Mouse (Mus musculus) mouse trophoblast stem cell (cell line): ENCODE results near the gene Ryr1.

ENCODE experiments used
- in situ Hi-C, 2 experiments: fragments of 300-500 bp; cut with MseI, MboI; formaldehyde crosslinking; loops; 2 replicates in 1 of 2; 3 replicates in 1 of 2; pipeline ENCODE4 v1.15.1; 2025

Gene Ryr1

DNA sequence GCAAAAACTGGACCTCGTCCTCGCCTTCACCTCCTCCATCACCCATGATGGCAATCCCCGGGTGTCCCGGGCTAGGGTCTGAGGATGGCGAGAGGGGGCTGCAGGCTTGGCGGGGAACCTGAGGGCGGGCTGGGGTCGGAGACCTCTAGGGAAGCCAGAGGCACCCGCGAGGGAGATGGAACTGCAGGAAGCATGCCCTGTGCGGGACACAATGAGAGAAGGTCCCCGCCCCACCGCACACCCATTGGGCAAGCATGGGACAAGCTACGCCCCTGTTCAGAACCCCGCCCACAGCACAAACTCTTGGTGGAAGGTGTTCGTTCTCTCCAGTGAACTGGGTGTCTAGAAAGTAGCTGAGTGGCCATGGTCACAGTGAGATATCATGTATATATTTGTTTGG is at the start of gene Ryr1:
Gene Ryr1, minus strand, starts transcription at position 210 of the 400 bp plus-strand sequence.
- in situ Hi-C loops = no loop called here

DNA sequence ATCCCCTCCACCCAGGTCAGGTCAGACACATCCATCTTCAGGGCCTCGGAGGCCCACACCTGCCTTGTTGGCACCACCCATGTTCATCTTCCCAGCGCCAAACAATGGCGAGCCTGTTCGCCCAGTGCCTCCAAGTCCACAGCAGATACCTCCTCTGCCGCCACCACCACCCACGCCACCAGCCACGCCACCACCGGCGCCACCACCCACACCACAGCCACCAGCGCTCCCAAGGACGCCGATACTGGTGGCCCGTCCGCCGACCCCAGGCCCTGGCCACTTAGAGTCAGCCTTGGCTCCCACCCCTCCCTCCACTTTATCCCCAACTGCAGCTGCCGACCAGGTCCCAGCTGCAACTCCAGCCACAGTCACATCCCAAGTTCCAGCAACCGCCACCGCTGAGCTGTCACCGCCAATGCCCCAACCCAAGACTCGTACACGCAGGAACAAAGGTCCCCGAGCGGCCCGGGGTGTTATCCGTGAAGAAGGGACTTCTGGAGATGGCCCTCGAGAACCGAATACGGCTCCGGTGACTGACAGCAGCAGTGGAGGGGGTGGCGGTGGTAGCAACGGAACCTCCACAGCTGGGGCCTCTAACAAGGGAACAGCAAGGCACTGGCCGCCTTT is 47.5 kb upstream of the Ryr1 start:
- in situ Hi-C loops = no loop called here

DNA sequence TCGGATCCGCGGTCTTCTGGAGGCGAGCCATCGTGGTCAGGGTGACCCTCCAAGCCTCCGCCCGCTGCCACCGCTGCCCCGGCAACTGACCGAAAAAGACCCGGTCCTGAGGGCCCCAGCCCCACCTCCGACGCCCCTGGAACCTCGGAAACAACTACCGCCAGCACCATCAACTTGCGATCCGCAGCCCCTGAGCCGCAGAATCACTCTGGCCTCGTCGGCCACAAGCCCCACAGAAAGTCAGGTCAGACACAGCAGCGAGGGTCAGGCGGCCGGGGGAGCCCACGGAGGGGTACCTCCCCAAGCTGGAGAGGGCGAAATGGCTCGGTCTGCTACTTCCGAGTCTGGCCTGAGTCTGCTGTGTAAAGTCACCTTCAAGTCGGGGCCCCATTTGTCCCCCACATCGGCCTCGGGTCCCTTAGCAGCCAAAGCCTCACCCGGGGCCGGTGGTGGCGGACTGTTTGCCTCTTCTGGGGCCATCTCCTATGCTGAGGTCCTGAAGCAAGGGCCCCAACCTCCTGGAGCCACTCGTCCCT is 46.7 kb upstream of the Ryr1 start:
- in situ Hi-C loops = no loop called here

DNA sequence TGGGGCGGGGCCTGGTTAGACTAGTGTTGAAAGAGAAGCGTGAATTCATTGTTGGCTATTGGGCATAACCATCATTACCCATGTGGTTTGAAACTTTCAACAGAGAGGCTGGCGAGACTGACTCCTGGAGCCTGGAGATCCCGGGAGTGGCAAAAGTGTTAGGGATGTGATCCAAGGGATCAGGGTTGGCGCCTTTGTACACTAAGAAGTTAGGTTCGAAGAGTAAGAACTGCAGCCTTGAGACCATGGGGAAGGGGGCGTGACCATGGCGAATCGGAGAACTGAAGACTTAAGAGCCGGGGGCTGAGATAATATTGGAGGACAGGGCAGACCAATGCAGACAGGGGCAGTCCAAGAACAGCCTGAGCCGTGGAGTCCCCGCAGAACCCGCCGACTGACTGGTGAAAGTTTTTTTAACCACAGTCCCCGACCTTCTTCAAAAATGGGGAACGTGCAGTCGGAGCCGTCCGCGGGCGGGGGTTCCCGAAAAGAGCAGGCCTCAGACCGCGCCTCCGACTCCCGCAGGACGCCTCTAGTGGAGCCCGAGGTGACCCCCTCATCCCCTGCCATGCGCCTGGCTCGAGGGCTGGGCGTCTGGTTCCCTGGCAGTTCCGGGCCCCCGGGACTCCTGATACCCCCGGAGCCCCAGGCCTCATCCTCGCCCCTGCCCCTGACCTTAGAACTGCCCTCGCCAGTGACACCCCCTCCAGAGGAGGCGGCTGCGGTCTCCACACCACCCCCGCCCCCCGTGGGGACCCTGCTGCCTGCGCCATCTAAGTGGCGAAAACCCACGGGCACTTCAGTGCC is 46.0 kb upstream of the Ryr1 start:
- in situ Hi-C loops = no loop called here

DNA sequence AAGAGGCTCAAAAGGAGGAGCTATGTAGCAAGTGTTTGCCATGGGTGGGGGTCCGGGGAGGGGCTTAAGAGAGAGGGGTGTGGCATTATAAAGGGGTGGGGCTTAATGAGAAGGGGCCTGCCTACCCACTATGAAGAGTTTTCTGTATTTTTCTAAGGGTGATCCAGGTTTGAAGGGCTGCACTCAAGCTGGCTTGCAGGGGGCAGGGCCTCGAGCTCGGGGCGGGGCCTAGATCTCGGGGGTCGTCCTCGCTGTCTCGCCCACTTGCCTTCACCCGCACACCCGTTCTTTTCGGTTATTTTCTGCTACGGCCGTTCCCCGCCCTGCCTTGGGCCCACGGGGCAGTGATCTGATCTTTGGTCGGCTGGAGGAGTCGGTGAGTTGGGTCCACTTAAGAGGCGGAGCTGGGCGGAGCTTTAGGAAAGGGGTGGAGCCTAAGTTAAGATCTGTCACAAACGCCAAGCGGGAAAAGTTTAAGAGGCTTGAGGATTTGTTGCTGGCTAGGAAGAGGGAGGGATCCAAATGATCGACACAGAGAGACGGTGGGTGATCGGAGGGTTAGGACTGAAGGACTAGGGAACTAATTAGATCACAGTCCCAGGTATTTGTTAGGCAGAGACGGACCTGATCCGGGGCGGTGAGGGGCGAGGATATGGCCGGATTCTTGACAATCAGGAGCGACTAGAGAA is 45.2 kb upstream of the Ryr1 start, which contains the start of the genes Ggn and Spred3:
Gene Ggn, plus strand, starts transcription at position 145 of the 689 bp plus-strand sequence.
Gene Spred3, minus strand, starts transcription at position 346 of the 689 bp plus-strand sequence.
- in situ Hi-C loops = no loop called here

DNA sequence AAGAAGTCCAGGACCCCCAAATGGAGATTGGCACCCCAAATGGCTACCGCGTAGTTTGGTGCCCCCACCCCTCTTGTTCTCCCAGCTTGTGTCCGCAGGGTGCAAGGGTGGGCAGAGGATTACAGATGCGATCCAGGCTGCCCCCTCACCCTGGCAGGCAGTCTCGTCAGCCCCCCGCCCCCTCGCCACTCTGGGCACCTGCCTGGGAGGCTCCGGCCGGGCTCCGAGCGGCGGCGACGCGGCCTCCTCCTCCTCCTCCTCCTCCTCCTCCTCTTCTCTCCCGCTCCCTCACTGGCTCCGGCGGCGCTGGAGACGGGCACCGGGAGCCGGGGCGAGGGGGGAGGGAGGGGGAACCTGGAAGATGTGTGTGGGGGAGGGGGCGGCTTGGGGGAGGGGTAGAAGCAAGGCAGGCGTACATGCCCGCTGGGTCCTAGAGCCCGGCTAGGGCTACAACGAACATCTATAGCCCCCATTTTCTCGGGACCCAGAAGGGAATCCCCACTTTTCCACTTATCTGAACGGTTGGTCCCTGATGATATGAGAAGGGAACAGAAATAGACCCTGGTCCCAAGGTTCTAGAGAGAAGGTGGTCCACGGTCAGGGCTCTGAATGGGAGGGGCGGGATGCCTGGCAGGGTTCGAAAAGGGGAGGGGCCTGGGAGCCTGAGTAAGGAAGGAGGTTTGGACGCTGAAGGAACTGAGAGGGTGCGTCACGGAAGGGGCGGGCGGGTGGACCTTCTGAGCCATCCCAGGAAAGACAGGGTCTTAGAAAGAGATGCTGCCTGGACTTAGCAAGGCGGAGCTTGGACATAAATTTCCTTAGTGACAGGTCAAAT is 44.5 kb upstream of the Ryr1 start:
- in situ Hi-C loops = no loop called here

DNA sequence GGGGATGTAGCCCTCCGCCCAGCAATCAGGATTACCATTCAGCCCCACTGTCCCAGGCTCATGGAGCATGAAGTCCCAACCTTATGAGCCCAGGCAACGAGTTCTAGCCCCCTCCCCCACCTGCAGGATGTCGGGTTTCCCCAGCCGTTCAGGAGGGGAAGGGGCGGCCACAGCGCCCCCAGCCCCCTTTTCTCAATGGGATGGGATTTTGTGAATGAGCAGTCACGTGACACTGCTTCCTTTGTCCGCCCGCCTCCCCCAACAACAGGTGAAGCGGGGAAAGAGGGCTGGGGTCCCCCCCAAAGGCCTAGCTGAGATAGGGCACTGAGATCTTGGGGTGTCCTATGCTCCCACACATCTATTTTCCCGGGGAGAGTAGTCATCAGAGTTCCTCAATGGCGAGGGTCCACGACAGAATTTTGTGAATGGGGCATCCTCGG is 43.8 kb upstream of the Ryr1 start:
- in situ Hi-C loops = no loop called here

DNA sequence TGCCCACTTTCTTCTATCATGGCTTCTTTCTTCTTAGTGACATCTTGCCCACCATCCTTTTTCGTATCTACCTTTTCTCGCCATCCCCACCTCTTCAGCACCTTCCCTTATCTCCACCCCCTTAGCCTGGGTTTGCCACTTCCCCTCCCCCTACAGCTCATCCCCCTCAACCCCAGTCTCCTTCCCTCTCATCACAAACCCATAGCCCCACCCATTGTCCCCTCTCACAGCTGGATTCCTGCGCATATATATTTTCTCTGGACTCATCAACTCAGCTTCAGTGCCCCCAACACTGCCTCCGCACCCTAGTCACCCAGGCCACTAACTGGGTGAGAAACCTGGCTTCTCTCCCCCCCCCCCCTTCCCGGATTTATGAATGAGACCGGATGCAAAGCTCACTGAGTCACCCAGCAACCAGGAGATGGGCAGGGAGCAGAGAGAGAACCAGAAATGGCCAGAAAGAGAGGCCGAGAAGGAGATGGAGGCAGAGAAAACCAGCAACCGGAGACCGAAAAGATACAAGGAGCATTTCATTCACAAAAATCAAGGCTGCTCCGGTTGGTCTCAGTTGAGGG is 43.2 kb upstream of the Ryr1 start:
- in situ Hi-C loops = no loop called here

DNA sequence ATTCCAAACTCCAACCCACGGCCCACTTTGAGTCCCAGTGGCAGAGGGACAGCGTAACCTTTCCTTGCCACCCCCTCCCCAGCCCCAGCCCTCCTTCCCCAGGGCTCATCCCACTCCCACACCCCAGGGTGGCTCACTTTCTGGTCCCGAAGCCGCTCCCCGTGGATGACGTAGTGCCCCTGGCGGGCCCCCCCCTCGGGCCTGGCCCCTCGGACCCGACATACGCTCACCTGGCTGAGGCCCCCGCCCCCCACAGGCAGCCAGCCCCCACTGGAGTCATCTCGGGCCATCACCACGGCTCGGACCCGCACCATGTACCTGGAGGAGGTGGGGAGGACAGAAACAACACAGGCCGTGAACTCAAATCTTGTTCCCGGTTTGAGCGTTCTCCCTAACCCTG is 42.7 kb upstream of the Ryr1 start:
- in situ Hi-C loops = no loop called here

DNA sequence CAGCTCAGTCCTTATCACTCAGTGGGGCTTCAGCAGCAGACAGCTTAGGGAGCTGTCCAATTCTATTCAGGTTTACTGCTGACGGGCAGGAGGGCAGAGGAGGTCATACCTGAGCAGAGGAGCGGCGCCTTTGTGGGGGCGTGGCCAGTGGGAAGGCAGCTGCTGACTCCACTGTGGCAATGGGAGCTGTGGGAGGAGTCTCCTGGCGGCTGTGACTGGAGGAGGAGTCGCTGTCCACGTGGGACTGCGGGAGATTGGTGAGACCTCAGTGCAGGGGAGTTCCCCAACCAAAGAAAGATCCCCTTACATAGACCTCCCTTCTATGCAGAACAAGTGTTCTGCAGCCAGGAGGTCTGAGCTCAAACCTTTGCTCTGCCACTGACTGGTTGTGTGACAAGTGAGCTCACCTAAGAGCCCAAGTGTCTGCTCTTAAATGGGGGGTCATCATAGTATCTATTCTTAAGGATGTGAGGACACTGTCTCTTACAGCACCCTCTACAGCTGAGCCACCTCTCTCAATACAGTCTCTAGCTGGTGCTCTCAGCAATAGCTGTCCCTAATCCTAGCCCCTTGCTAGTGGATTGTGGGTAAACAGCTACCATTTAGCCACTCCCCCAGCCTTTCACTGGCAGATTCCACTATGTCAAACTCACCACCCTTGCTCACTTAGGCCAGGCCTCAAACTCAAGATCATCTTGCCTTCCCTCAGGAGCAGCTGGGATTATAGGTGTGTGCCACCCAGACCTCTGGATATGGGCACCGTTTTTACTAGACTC is 38.0 kb upstream of the Ryr1 start:
- in situ Hi-C loops = no loop called here

DNA sequence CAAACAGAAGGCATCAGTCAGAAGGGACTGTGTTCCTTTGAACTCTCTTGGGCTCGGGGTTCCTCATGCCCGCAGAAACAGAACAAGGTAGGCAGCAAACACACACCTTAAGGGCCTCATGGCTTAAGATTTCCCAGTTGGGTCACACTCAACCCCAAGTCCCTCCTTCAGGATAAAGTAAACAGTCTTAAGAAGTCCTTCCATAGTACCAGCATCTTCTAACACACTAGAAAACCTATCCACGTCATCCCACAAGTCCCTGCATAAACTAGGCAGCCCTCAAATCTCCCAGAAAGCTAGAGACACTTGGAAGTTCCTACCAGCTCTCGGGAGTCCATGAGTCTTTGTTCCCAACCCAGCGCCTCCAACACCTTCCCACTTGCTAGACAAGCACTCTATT is 37.3 kb upstream of the Ryr1 start:
- in situ Hi-C loops = no loop called here

DNA sequence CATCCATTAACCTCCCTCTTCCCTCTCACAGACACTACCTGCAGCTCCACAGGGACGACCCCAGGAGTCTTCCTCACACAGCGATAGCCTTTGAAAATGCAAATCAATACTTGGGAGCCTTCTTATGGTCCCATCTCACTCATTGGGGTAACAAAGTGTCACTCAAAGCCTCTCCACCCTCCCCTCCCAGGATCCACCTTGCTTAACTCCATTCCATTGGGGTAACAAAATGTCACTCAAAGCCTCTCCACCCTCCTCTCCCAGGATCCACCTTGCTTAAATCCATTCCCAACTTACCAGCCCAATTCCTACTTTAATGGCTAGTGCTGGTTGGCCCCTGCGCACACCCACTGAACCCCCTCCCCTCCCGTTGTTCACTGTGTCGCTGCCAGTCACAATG is 33.3 kb upstream of the Ryr1 start:
- in situ Hi-C loops = no loop called here

DNA sequence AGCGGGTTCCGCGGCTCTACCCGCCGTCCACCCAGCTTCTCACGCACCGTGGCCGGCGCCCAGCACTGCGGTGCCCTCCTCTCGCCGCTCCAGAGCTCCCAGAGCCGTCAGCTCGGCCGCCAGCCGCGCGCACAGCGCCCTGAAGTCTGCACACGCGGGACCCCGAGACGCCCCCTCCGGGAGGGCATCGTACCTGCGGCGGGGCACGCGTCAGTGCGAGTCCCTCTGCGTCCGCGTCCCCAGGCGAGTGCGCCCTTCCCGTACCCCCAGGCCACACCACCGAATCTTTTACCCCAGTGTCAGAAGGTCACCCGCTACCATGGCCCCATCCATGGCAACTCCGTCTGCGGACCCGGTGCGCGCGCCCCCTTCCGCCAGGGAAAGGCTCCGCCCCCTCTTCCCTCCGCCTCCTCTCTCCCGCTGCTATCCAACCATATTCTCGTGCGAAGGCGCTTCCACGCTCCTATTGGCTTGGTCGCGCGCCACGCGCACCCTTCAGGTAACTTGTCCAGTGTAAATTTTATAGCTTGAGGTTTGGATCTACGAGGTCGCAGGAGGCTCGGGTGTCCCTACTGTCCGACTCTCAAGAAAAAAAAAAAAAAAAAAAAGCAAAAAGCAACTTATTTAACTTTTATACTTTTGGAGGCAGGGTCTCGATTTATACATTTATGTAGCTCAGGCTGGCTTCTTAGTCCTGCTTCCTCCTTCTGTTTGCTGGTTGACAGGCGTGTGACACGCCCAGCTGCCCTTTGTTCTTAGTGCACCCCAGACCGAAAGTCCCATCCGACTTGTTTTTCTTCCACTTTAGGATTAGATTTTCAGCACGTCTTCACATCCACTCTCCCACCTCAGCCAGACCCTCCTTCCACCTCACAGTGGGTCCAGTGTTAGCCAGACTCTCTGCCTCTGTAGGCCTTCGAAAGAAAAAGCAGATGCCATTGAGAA is 31.1 kb upstream of the Ryr1 start, which contains the start of gene Fam98c:
Gene Fam98c, minus strand, starts transcription at position 397 of the 945 bp plus-strand sequence.
- in situ Hi-C loops = no loop called here

DNA sequence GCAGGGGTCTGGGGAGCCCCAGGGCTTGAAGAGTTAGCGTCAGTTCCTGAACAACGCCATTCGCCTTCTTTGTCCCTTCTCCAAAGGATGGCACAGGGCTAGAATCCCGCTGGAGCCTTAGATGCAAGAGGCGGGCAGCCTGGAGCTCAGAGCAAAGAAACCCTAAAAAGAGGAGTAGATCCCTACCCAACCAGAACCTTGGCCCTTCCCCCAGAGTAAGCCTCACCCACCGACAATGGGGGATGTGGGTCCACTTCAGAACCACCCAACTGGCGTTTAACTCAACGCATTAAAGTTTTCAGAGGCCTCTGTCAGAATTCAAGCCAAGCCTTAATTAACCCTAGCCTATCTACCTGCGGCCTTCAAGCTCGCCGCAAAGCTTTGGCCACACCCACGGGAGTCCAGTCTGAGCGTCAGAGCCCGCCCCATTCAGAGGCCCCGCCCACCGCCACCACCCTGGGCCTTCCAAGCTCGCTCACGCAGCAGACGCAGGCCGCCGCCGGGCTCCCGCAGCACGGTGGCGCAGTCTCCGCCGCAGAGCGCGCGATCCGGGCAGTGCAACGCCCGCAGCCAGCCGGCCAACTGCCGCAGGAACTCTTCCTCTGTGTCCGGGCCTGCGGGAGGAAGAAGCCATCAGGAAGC is 30.3 kb upstream of the Ryr1 start:
- in situ Hi-C loops = no loop called here

DNA sequence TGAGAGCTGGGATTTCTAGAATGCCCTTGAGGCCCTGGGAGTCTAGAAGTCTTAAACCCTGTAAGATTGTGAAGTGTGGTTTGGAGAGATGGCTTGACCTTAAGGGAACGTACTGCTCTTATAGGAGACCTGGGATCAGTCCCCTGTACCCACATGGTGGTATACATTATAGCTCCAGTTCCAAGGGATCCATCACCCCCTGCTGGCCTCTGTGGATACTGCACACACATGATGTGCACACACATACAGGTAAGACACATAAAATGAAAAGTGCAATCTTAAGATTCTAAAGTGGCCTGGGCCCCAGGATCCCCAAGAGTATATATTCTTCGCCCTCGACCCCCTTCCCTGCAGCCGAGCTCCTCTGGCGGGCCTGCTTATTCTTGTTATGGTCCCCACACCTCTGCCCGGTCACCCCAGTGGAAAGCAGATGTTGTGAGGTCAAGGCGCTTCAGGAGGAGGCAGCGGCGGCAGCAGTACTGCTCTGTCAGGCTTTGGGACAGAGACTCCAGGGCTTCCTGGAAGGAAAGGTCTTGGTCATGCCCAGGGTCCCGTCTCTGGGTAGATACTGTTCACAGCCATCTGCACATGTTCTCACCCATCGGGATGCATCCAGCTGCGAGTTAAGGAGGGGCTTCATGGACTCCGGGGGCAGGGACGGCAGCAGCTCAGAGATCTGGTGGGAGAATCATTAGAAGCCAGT is 29.2 kb upstream of the Ryr1 start:
- in situ Hi-C loops = no loop called here

DNA sequence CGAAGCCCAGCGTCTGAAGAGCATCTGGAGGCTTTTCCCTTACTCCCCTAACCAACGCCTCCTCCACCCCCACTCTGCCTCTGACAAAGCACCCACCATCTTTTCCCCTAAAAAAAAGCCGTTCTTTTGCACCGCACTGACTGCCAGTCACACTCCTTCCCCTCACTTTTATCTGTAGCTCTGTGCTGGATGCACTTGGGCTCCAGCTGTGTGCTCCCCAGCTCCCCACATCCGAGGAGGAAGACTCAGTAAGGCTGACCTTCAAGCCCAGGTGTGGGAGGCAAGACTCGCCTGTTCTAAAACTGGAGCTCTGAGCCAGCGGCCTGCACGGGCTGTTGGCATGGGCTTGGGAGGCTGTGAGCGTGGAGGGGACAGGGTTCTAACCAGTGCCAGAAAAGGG is 26.5 kb upstream of the Ryr1 start:
- in situ Hi-C loops = no loop called here

DNA sequence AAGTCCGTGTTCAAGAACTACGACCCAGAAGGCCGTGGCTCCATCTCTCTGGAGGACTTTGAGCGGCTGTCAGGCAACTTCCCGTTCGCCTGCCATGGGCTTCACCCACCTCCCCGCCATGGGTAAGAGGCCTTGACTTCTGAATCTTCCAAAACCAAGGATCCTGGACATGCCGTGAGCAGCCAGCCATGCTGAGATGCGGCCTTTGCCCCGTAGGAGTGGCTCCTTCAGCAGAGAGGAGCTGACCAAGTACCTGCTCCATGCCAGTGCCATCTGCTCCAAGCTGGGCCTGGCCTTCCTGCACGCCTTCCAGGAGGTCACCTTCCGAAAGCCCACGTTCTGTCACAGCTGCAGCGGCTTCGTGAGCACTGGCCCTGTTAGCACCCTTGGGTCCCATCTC is 23.8 kb upstream of the Ryr1 start:
- in situ Hi-C loops = no loop called here
